Mouse (Mus musculus) heart, postnatal 25 days (tissue): ENCODE measurements at regions not wholly inside any gene's neighbourhood (a gene's known extent, or its start where the extent isn't known, plus 50 kb on each side); places are given as distances from the start of the nearest gene placed in this dataset.

Experiments used
- DNase-seq: peaks from one replicate; pipeline ENCODE4 v3.0.0; 2022; ENCODE audit warnings: low spot score
- intact Hi-C: fragments of 180-260 bp; cut with DNase I; formaldehyde crosslinking; loops from one replicate; pipeline ENCODE4 v1.15.1; 2025

- intact Hi-C loops = loop anchor here (5.0 kb wide), 1 partner anchor 67 kb away; no protein-coding TSS in a partner anchor
- DNase-seq = no peak
Measured at GRCm38 (mm10) chr12:117465206-117465605, 51.1 kb upstream of the Rapgef5 start.

GRCm38 (mm10) chr12:117465998-117466397 lies 50.3 kb upstream of the Rapgef5 start:
- DNase-seq = no peak
- intact Hi-C loops = loop anchor here (5.0 kb wide), 1 partner anchor 66 kb away; no protein-coding TSS in a partner anchor
